Comparison of ENCODE assay signal across 12 mouse cellular contexts in the genomic region with DNA sequence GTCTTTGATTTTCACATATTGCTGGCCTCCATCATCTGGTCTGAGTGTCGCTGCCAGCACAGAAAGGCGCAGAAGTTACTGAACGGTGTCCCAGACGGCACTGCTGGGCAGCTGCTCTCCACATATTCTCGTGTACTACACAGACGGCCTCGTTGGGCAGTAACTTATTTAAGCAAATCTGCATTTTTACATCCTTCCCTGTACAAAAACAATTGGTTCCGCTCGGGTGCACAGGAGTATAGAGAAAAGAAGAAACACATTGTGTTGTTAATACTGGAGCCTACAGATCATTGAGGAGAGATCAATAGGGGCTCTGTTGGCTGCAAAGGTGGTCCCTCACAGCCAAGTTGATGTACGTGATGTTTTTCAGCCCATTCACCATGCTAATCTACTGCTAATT. TPM values are rescaled to one million over a fixed set of nuclear protein-coding genes. Genes with fewer than 3 reads are reported as not detected.
DNase-seq lines count a peak whose midpoint lies in the region; ATAC-seq and TF ChIP-seq lines count a peak whose summit lies in the region.
"Had no signal": no experiment of that assay in that cellular context is flagged by ENCODE, and none has a peak within 500 bp of the region (broad histone marks: within the 10 kb centered on the region; RNA-seq: fewer than 3 reads in every experiment).

No protein-coding gene starts in this region.

- H3K9ac ChIP-seq in heart, embryonic 15.5 days = no peak overlapping the region
- H3K9ac ChIP-seq in hindbrain, embryonic 15.5 days = no peak overlapping the region
- no peak overlapping the region for H3K9ac ChIP-seq in neural tube, embryonic 11.5 days (ENCODE audit: low read length)
- no peak overlapping the region for H3K9ac ChIP-seq in liver, postnatal 0 days (replicated peaks)
- H3K9ac ChIP-seq: heart, embryonic 13.5 days; limb, embryonic 13.5 days had no signal

- WGBS in heart, embryonic 15.5 days = 64% methylated on average over 10 of the region's 10 CpGs
- 75% methylated on average over 10 of the region's 10 CpGs for WGBS in heart, embryonic 10.5 days
- 13% methylated on average over 10 of the region's 10 CpGs for WGBS in hindbrain, embryonic 15.5 days
- WGBS in neural tube, embryonic 11.5 days = 31% methylated on average over 10 of the region's 10 CpGs
- 82% methylated on average over 10 of the region's 10 CpGs for WGBS in liver, postnatal 0 days (ENCODE audit: insufficient replicate concordance)

- no peak for ATAC-seq in heart, embryonic 15.5 days (replicated peaks; ENCODE audit: insufficient number of reproducible peaks, insufficient read depth, low FRiP score, low read depth)
- peak; percentile 79 for ATAC-seq in hindbrain, embryonic 15.5 days (ENCODE audit: low FRiP score, low read depth)
- peak; percentile 91 for ATAC-seq in neural tube, embryonic 11.5 days (ENCODE audit: insufficient read depth, low FRiP score, low TSS enrichment)
- ATAC-seq in liver, postnatal 0 days = no peak

- TF ChIP-seq EP300 in liver, postnatal 0 days (IDR thresholded peaks at IDR 0.05; ENCODE audit: low read depth) = no peak

- no peaks in the 10 kb centered on the region for H3K36me3 ChIP-seq in heart, embryonic 15.5 days
- no peaks in the 10 kb centered on the region for H3K36me3 ChIP-seq in heart, embryonic 10.5 days
- H3K36me3 ChIP-seq in hindbrain, embryonic 15.5 days = no peaks in the 10 kb centered on the region
- H3K36me3 ChIP-seq in neural tube, embryonic 11.5 days (ENCODE audit: control insufficient read depth, insufficient read depth, low read length) = no peaks in the 10 kb centered on the region
- H3K36me3 ChIP-seq in liver, postnatal 0 days (replicated peaks; ENCODE audit: insufficient read depth, low read length) = no peaks in the 10 kb centered on the region
- H3K36me3 ChIP-seq: heart, embryonic 13.5 days; limb, embryonic 13.5 days had no signal

- no peak for TF ChIP-seq CTCF in liver, postnatal 0 days (IDR thresholded peaks at IDR 0.05; ENCODE audit: low read depth)

- peaks cover 15% of the 10 kb centered on the region for H3K4me1 ChIP-seq in heart, embryonic 15.5 days (replicated peaks)
- peaks cover 16% of the 10 kb centered on the region for H3K4me1 ChIP-seq in heart, embryonic 10.5 days
- H3K4me1 ChIP-seq in hindbrain, embryonic 15.5 days (replicated peaks) = peaks cover 10% of the 10 kb centered on the region
- H3K4me1 ChIP-seq in neural tube, embryonic 11.5 days (ENCODE audit: control insufficient read depth, insufficient read depth, low read length) = peaks cover 4% of the 10 kb centered on the region; the same call in 1 of the 2 replicates
- H3K4me1 ChIP-seq in liver, postnatal 0 days (ENCODE audit: insufficient read depth) = no peaks in the 10 kb centered on the region
- H3K4me1 ChIP-seq: limb, embryonic 13.5 days had no signal

- no peak for DNase-seq in heart, embryonic 10.5 days (ENCODE audit: low spot score)
- DNase-seq in embryo, embryonic 9.5 days (ENCODE audit: extremely low spot score) = peak; percentile 6
- peak; percentile 60 for DNase-seq in neural tube, embryonic 11.5 days (ENCODE audit: low spot score)
- DNase-seq in liver, postnatal 0 days = no peak
- DNase-seq in kidney, adult 18-20 months = no peak
- no peak for DNase-seq in urinary bladder, adult 18-20 months (ENCODE audit: low spot score in 2 of 2)
- DNase-seq: adrenal gland, postnatal 36 days; kidney, postnatal 14 days had no signal

- no peaks in the 10 kb centered on the region for H3K9me3 ChIP-seq in heart, embryonic 15.5 days (replicated peaks)
- H3K9me3 ChIP-seq in heart, embryonic 10.5 days = no peaks in the 10 kb centered on the region
- H3K9me3 ChIP-seq in hindbrain, embryonic 15.5 days = no peaks in the 10 kb centered on the region
- no peaks in the 10 kb centered on the region for H3K9me3 ChIP-seq in neural tube, embryonic 11.5 days (ENCODE audit: control insufficient read depth, low read length)
- no peaks in the 10 kb centered on the region for H3K9me3 ChIP-seq in liver, postnatal 0 days (ENCODE audit: low read length)
- H3K9me3 ChIP-seq: heart, embryonic 13.5 days; limb, embryonic 13.5 days had no signal

- H3K27ac ChIP-seq in heart, embryonic 15.5 days = 0 out of 2 replicates have a peak overlapping the region, but pooled peaks have one; percentile 30
- H3K27ac ChIP-seq in heart, embryonic 10.5 days = no peak overlapping the region
- 0 out of 2 replicates have a peak overlapping the region, but pooled peaks have one; percentile 48 for H3K27ac ChIP-seq in hindbrain, embryonic 15.5 days (replicated peaks)
- H3K27ac ChIP-seq in neural tube, embryonic 11.5 days (ENCODE audit: low read depth, low read length) = peak overlapping the region; percentile 54; the same call in 1 of the 2 replicates
- no peak overlapping the region for H3K27ac ChIP-seq in liver, postnatal 0 days (ENCODE audit: low read depth)
- H3K27ac ChIP-seq: heart, embryonic 13.5 days; limb, embryonic 13.5 days had no signal

- H3K27me3 ChIP-seq in heart, embryonic 15.5 days = no peaks in the 10 kb centered on the region
- H3K27me3 ChIP-seq in heart, embryonic 10.5 days (ENCODE audit: insufficient read depth, poor library complexity, severe bottlenecking) = no peaks in the 10 kb centered on the region
- H3K27me3 ChIP-seq in hindbrain, embryonic 15.5 days = no peaks in the 10 kb centered on the region
- no peaks in the 10 kb centered on the region for H3K27me3 ChIP-seq in neural tube, embryonic 11.5 days (ENCODE audit: control insufficient read depth, insufficient read depth, low read length)
- no peaks in the 10 kb centered on the region for H3K27me3 ChIP-seq in liver, postnatal 0 days (ENCODE audit: insufficient read depth, low read length)
- H3K27me3 ChIP-seq: heart, embryonic 13.5 days; limb, embryonic 13.5 days had no signal

- H3K4me2 ChIP-seq in heart, embryonic 15.5 days = no peak overlapping the region
- H3K4me2 ChIP-seq in hindbrain, embryonic 15.5 days = no peak overlapping the region
- H3K4me2 ChIP-seq in neural tube, embryonic 11.5 days (ENCODE audit: low read depth) = no peak overlapping the region
- H3K4me2 ChIP-seq in liver, postnatal 0 days (ENCODE audit: low read depth, low read length) = no peak overlapping the region
- H3K4me2 ChIP-seq: heart, embryonic 13.5 days; limb, embryonic 13.5 days had no signal

- no peak overlapping the region for H3K4me3 ChIP-seq in heart, embryonic 15.5 days
- no peak overlapping the region for H3K4me3 ChIP-seq in heart, embryonic 10.5 days
- no peak overlapping the region for H3K4me3 ChIP-seq in hindbrain, embryonic 15.5 days
- no peak overlapping the region for H3K4me3 ChIP-seq in neural tube, embryonic 11.5 days (ENCODE audit: low read depth, low read length)
- no peak overlapping the region for H3K4me3 ChIP-seq in liver, postnatal 0 days (ENCODE audit: low read depth, low read length)
- H3K4me3 ChIP-seq: heart, embryonic 13.5 days; limb, embryonic 13.5 days had no signal

RNA-seq across cellular contexts. Expression of a gene that starts 58.4 kb away (rescaled TPM):
- 33.1 and 33.4 TPM in 2 replicates for polyA plus RNA-seq in heart, embryonic 15.5 days (2015; fragmentation: Nextera tagmentation; extraction: Ambion mirVana)
- 20.6 and 31.1 TPM in 2 replicates for polyA plus RNA-seq in heart, embryonic 10.5 days (2016; fragmentation: Nextera tagmentation; extraction: Ambion mirVana)
- polyA plus RNA-seq in hindbrain, embryonic 15.5 days (2015; fragmentation: Nextera tagmentation; extraction: Ambion mirVana) = 54.2 and 56.7 TPM in 2 replicates
- polyA plus RNA-seq in neural tube, embryonic 11.5 days (2014; fragmentation: Nextera tagmentation; extraction: Ambion mirVana) = 19.9 and 20.7 TPM in 2 replicates
- polyA plus RNA-seq in liver, postnatal 0 days (2015; fragmentation: Nextera tagmentation; extraction: Ambion mirVana) = 9.1 and 11.8 TPM in 2 replicates

Comparison
In these comparisons a context has a peak if more than half of its experiments do, and no peak if none do; other contexts are left out.
1. H3K27ac ChIP-seq: peak in heart, embryonic 15.5 days (single experiment), hindbrain, embryonic 15.5 days (single experiment) and neural tube, embryonic 11.5 days (single experiment); none in heart, embryonic 10.5 days (single experiment) and liver, postnatal 0 days (single experiment).
2. ATAC-seq: peak in hindbrain, embryonic 15.5 days (single experiment) and neural tube, embryonic 11.5 days (single experiment); none in heart, embryonic 15.5 days (single experiment) and liver, postnatal 0 days (single experiment).
3. DNase-seq: peak in embryo, embryonic 9.5 days (single experiment) and neural tube, embryonic 11.5 days (single experiment); none in heart, embryonic 10.5 days (single experiment), liver, postnatal 0 days (single experiment), kidney, adult 18-20 months (single experiment) and urinary bladder, adult 18-20 months (0 of 2).